Mouse (Mus musculus) left cerebral cortex, postnatal 36 days (tissue): ENCODE results near the gene R3hdml. TPM values are rescaled to one million over a fixed set of nuclear protein-coding genes. Genes with fewer than 3 reads are reported as not detected.

Source experiments
- DNase-seq, 2 experiments: peaks; one replicate each; pipeline ENCODE4 v3.0.0; 2021 to 2022; ENCODE audit warnings: low spot score in 2 of 2, mixed read lengths in 1 of 2
- intact Hi-C: fragments of 180-260 bp; cut with DNase I; formaldehyde crosslinking; loops from one replicate; pipeline ENCODE4 v1.15.1; 2025
- total RNA-seq, 2 experiments: library from RNA; stranded (reverse); gene quantifications; 2 replicates each; pipeline ENCODE4 v1.2.3; 2021

Gene R3hdml
- total RNA-seq, 2 experiments from 2014 or later, result not detected

DNA sequence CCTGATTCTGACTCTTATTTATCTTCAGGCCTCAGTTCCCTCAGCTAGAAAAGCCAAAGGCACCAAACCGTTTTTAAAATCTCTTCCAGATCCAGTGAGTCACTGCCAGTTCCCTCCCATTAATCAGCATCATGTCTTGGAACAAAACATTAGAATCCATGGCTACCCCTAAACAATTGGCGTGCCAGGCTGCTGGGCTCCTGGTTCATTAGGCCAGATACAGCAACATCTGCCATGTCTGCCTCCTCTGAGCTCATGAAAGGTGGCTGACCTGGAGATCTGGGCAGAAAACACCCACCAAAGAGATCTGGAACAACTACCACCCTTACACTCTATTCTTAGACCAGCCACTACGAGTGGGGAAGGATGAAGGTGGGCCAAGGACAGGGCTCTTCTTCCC is 21.0 kb upstream of the R3hdml start:
- intact Hi-C loops, result no loop called here
- no peak for DNase-seq

DNA sequence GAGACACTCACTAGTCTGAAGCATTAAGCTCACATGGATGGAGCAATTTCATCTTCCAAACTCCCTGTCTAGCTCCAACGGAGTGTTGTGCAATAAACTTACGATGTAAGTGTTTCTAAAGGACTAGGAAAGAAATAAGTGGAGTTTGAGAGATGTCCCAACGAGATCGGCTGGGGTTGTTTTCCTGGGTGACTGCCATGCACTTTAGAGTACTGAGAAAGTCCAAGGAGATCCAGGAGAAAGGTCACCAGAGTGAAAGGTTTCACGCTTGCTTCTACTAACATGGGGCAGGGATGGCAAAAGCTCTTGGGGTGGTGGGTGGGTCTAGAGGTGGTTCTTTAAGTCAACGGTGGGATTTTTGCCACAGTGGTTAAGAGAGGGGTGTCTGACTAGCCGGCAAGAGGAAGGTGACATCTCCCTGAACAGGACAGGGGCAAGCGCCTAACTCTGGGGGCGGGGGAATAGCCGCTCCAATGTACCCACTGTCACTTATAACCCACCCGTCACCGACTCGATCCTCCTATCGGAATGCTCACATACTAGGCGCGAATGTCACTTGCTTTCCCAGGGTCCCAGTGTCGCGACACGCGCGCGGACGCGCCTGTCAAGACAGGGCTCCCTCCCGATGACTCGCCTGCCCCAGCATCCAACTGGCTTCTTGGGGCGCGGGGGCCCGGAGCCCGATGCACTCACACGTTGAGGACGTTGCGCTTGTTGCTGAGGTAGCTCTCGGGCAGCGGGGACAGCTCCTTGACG is 20.2 kb upstream of the R3hdml start:
- intact Hi-C loops, result no loop called here
- DNase-seq, result no peak

DNA sequence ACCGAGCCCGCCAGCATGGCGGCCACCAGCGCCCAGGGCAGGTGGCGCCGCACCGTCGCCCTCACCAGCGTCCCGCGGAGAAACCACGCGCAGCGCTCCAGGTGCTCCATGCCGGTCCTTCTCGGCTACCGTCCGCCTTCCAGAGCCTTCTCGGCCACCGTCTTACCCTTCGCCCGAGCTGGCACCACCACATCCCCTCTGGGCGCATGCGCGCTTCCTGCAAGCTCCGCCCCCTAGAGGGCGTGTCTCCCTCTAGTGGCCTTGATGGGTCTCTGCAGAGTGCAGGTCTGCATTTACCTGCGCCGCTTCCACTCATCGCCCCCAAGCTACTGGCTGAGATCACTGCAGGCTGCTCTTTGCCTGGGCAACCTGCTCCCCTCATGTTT is 19.7 kb upstream of the R3hdml start, which contains the start of gene Fitm2:
Gene Fitm2 (minus strand): TSS at position 164 of the 386 bp plus-strand sequence.
- peak; percentile 98 to 99 for DNase-seq
- intact Hi-C loops, result no loop called here

DNA sequence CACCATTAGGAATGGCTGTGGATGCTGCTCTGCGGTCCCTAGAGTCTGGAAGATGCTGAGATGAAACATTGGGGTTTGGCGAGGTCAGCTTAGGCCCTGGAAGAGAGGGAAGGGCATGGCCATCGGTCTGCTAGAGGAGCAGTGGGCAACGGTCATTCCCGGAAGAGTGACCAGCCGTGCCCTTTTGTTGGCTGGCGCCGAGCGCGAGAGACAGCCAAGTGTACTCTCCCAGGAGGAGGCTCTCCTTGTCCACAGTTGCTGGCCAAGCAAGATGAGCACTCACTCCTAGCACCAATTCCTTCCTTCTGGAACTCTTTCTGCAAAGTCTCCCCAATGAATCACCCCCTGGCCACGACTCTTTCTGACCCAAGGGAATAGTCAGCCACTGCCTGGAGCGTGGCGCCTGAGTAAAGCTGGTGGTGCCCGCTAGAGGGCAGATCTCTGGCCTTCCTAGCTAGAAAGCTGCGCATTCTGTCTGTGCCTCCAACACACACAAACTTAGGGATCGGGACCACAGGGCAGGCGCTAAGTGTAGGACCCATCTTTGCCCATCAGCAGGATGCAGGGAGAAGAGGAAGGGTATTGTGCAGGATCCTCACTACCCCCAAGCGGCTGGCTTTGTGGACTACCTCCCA is 11.8 kb upstream of the R3hdml start:
- intact Hi-C loops, result no loop called here
- DNase-seq, result no peak

DNA sequence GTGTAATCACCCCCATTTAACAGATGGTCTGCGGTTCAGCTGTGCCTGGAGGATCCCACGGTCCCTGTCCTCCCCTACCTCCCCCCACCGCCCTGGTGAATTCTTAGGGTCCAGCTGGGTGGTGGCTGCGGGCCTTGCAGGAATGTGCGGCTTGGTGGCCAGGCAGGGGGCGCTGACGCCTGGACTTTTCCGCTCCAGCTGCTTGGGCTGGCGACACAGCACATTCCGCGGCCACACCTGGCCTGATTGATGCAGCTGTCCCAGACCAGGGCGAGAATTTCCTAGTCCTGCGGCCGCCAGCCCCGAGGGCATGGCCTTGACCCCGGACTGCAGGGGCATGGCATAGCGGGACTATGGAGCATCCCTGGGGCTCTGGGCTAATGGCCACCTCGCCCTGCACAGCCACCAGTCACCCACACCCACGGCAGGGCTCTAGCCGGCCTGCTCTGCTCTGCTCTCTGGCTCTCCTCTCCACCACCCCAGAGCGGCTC is 10.5 kb upstream of the R3hdml start:
- no peak for DNase-seq
- intact Hi-C loops, result no loop called here

DNA sequence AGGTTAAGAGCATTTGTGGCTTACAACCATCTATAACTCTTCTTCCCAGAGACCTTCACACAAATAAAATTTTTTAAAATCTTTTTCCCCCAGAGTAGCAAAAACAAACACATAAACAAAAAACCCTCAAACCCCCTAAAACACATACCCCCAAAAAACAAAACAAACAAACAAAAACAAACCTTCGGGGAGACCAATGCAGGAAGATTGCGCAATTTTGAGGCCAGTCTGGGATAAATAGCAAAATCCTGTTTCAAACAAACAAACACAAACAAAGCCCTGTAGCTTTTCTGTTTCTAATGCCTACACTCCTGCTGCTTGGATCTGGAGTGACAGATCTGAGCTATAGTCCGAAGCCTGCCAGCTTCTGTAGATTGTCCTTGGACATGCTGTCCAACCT is 4.8 kb upstream of the R3hdml start:
- DNase-seq, result no peak
- intact Hi-C loops, result no loop called here

DNA sequence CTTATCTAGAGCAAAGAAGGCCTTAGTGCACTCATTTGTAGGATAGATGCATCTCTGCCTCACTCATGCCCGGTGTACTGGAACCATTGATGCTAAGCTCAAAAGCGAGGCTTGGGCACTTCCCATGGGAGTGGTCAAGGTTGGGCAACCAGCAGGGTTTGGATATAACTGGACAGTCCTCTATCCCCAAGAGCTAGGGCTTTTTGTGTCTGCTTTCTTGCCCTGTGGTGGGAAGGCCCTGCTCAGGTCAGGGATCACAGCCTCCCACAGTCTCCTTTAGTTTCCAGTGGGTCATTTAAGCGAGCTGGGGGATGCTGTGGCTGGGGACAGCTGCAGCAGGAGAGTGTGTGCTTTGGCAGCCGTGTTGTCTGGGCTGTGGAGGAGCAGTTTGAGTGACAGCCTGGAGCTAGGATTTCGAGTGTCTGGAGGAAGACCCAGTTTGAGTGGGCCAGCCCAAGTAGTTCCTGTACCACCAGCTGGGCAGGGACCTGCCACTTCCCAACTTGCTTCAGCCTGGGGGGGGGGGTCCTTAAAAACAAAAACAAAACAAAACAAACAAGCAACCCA is 2.3 kb upstream of the R3hdml start:
- intact Hi-C loops, result no loop called here

DNA sequence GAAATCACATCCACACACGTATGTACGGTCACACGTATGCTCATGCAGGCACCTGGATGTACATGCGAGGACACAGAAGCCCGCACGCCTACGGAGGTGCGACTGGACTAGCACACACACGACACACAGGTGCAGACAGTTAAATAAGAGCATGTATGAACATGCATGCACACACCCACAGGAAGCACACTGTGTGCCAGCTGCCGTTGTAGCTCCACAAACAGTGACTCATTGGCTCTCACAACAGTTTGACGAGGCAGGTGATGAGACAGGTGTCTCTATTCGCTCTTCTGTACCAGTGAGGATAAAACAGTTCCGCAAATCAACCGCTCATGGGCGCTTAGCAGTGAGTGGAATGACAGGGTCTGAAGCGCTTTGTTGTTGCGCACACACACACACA is 1.5 kb upstream of the R3hdml start:
- intact Hi-C loops, result no loop called here
- no peak for DNase-seq

More for the DNA sequence above, 2.3 kb upstream of the R3hdml start:
- DNase-seq, result no peak

DNA sequence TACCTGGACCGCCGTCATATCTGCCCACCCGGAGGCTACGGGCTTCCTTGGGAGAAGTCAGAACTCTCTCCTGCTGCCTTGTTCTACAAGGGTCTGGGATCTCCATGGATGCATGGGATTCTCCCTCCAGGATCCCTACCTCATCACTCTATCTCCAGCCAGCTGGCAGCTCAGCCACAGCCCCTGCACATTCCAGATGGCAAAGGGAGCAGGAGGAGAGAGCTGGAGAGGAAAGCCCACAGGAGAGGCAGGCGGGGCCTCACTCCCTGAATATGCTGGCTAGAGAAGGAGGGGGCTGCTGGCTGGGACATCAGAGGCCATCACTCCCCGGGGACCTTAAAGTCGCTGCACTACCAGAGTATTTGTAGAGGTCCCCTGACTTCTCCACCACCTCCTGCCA is 767 bp upstream of the R3hdml start:
- intact Hi-C loops, result no loop called here
- no peak for DNase-seq

DNA sequence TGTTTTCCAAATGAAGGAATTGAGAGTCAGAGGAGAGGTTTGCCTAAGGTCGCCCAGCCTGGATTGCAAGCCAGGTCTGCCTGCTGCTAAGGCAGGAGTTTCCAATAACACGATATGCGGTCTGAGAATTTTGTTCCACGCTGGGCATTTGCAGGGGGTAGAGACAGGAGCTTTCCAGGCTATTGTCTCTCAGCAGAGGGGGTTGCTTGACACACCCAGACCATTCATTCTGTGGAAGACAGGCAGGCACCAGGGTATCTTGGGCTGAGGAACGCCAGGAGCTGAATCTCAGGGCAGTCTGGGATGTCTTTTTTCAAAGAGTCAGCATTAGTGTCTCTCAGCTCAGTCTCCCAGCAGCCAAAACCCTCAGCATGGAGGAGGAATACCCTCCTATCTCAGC is 913 bp downstream of the R3hdml start:
- intact Hi-C loops, result no loop called here
- DNase-seq, result no peak

DNA sequence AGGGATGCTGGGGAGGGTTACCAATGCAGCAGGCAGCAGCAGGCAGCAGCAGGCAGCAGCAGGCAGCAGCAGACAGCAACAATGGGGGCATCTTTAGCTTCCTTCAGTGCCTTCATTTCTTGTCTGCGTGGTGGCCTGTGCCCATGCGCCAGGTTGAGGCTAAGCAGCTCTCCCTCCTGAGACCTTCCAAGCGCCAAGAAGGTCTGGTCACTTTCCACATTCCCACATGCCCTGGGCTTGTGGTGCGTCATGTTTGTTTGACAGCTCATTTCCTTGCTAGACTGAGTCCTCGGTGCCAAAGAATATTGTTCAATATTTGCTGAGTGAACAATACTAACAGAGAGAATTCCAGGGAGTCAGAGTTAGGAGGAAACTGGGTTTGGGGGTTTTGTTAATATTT is 1.9 kb downstream of the R3hdml start:
- DNase-seq, result no peak
- intact Hi-C loops, result no loop called here

DNA sequence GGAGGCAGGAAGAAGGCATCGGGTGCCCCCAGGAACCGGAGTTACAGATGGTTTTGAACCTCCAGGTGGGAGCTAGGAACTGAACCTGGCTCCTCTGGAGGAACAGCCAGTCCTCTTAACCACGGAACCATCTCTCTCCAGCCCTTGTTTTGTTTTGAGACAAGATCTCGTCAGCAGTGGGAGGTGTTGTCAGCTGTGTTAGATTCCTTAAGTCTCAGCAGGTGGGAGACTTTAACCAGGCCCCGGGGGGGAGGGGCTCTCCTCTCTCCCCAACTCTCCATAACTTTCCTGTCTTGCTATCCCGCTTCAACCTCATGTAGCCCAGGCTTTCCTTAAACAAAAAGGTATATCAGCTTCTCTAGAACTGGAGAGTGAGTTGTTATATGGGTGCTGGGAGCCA is 2.3 kb downstream of the R3hdml start:
- intact Hi-C loops, result no loop called here
- DNase-seq, result no peak

DNA sequence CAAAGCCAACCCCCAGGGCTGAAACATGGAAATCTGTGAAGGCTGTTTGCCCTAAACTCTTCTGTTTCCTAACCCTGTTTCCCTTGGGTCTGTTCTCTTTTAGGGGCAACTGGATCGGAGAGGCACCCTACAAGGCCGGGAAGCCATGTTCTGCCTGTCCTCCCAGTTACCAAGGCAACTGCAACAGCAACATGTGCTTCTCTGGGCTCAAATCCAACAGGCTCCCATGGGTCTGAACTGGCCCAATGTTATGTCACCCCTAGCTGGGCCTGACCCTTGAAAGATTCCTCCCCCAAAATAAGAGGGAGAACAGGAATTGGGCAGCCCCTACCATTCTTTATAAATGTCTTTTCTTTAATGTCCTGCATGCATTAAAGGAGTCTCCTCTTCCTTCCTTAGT is 10.1 kb downstream of the R3hdml start:
- no peak for DNase-seq
- intact Hi-C loops, result no loop called here

DNA sequence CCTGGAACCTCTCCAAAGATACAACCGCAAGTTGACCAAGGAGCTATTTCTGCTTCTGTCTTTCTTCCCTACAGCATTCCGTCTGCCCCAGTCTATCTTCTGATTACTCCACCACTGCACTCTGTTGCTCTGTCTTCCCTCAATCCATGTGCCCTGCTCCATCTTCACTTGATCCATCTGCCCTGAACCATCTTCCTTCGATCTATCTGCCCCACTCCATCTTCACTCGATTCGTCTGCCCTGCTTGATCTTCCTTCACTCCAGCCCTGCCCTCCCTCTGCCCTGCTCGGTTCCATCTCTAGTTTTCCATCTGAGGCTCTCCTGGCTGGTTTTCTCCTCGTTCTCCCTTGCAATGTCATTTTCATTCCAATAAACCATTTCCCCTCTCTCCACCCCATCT is 11.1 kb downstream of the R3hdml start:
- DNase-seq, result no peak
- intact Hi-C loops, result no loop called here

DNA sequence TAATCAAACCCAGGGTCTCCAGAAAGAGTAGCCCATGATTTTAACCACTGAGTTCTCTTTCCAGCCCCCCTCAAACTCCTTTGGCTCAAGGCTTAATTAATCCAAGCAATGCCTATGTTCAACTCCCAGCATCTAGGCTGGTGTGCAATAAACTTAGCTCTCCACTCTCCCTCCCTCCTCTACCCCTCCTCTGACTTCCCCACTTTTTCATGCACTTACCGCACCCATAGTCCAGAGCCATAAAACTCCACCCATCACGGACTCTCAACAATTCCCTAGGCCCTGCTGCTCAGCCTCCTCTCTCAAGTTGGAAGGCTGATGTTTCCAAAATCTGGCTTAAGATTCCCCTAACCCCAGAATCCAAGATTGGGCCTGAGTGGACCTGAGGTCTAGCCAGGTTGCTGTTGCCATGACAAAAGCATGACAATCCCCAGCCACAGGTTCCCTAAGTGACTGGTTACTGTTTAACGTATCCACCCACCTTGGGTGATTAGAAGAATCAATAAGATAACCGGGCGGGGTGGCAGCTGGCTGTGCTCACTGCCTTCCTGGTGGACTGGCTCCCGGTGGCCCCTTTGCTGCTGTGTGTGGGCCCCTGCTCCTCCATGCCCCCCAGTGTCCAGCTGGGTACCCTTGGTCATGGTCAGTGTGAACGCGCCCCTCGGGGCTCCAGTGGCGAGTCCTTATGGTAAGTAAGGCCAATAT is 14.3 kb downstream of the R3hdml start, which contains the start of gene Hnf4a:
Gene Hnf4a (plus strand): TSS at position 509 of the 705 bp plus-strand sequence.
- no peak for DNase-seq
- intact Hi-C loops, result no loop called here

DNA sequence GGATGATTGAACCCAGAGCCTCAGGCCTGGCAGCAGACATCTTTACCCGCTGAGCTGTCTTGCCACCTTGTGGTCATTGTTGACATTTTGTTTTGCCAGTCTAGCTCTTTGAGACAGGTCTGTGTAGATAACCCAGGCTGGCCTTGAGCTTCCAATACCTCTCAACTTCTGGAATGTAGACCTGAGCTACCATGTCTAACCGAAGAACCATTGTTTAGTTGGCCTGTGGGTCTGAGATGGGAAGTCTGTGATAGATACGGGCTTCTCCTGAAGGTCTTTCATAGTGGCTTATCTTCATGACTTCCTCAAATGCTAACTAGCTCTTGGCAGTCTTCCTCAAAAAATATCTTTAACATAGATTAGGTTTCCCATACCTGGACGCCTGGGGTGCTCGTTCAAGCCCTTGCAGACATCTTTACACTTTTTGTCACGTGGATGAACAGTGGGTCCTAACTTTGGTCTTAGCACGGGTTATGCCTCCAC is 33.7 kb downstream of the R3hdml start:
- intact Hi-C loops, result no loop called here
- DNase-seq, result no peak

DNA sequence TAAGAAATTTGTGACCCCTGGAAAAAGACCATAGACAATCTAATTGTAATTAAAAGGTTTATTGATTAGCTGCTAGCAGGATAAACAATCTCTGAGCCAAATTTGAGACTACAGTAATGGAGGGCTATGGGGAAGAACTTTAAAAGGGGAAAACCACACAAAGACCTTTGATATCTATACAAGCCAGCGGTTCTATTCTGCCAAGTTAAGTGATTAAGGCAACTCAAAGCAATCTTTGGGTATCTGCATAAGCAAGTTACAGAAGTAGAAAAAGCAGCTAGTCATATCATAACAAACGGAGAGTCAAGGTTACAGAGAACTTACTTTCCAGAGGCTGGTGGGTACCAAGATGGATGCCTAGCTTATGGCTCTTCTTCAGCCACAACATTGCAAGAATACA is 35.4 kb downstream of the R3hdml start:
- intact Hi-C loops, result no loop called here
- no peak for DNase-seq

DNA sequence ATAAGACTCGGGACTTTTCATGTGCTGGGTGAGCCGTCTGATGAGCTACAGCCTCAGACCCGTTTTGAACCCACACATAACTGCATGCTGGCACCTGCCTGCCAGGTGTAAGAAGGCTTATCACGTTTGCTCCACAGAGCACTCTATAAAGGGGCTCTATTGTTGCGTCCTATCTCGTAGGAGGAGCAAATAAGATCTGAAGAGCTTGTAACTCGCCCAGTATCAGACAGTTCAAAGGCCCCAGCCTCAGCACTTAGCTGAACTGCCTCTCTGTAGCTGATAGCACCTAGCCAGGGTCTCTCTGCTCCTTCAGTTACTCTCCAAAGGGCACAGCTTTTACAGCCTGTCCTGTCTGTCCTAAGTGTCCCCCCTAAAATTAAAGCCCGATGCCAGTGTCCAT is 38.3 kb downstream of the R3hdml start:
- intact Hi-C loops, result loop anchor here (10.0 kb wide), 2 partner anchors 194 to 294 kb away; partner anchors contain the start of gene Ccn5
- DNase-seq, result no peak

DNA sequence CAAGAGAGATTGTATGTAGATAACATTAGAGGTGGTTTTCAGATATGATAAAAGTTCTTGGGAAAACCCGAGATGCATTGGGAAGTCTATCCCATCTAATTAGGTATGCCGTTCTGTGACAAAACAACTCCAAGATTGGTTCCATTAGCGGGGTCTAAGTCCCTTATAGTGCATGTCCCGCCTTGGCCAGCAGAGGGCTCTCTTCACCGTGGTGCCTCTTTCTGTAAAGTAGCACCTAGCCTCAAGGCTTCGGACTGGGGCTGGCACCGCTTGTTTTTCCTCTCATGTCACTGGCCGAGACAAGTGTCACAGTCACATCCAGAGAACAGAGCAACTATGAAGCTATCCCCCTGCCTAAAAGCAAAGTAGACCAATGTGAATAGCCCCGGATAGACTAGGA is 39.8 kb downstream of the R3hdml start:
- intact Hi-C loops, result loop anchor here (1.0 to 10.0 kb wide), 3 partner anchors 67 to 293 kb away; partner anchors contain the start of gene Ccn5
- peak; percentile 66 to 71 for DNase-seq

DNA sequence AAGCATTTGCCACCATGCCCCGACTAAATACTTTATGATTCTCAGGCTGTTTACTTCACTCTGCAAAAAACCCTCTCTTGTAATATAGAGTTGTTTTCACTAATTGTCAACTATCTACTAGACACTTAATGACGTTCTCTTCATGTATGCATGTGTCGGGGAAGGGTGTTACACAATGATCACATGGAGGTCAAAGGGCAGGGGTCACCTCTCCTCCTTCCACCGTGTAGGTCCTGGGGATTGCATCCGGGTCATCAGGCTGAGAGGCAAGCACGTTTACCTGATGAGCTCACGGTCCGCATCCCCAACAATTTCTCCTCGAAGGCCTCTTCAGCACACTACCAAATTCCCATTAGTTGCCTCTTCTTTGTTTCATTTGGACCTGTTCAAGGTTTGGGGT is 41.1 kb downstream of the R3hdml start:
- no peak for DNase-seq
- intact Hi-C loops, result loop anchor here (10.0 kb wide), 2 partner anchors 192 to 292 kb away; partner anchors contain the start of gene Ccn5
